Mouse (Mus musculus) CH12F3 (cell line): Measurements from ENCODE around the gene Lrp5.

Source experiments
- in situ Hi-C: fragments of 300-500 bp; cut with MboI; formaldehyde crosslinking; loops from 2 replicates; pipeline ENCODE4 v1.14.3; 2020; ENCODE audit warnings: low sequenced_read_pairs

Lrp5 gene

GRCm38 (mm10) chr19:3695976-3696375, 9.6 kb upstream of the Lrp5 start:
- in situ Hi-C loops: no loop called here

GRCm38 (mm10) chr19:3695471-3695870, 9.1 kb upstream of the Lrp5 start:
- in situ Hi-C loops: no loop called here

- in situ Hi-C loops: no loop called here
Measured at GRCm38 (mm10) chr19:3695006-3695405, 8.6 kb upstream of the Lrp5 start.

DNA sequence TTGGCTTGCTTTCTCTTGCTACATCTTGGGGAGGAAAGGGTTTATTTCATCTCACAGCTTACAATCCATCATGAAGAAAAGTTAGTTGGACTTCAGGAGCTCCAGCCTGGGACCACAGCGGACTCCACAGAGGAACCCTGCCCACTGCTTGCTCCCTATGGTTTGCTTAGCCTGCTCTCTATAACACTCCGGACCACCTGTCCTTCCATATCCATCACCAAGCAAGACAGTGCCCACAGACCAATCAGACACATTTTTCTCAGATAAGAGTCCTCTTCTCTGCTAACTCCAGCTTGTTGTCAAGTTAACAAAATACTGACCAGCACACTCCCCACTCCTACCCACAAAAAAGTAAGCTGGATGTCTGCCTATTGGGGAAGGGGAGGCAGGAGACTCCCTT, 8.1 kb upstream of the Lrp5 start:
- in situ Hi-C loops: no loop called here

GRCm38 (mm10) chr19:3692414-3693145, 6.2 kb upstream of the Lrp5 start:
- in situ Hi-C loops: no loop called here

DNA sequence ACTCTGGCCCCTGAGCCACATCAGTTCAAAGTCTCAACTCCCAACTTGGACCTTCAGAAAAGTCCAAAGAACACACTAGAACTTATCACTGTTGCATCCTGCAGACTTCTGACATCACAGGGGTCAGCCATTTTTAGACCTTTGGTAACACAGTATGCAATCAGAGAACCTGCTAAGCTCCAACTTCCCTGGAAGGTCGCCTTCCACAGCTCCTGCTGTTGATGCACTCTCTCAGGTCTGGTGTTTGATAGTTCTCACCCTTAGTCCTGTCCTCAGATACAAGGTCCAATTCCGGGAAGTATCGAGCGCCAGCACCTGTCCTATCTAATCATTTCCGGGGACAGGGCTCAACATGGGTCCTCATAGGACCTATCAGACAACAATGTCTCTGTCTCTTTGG, 5.0 kb upstream of the Lrp5 start:
- in situ Hi-C loops: no loop called here

DNA sequence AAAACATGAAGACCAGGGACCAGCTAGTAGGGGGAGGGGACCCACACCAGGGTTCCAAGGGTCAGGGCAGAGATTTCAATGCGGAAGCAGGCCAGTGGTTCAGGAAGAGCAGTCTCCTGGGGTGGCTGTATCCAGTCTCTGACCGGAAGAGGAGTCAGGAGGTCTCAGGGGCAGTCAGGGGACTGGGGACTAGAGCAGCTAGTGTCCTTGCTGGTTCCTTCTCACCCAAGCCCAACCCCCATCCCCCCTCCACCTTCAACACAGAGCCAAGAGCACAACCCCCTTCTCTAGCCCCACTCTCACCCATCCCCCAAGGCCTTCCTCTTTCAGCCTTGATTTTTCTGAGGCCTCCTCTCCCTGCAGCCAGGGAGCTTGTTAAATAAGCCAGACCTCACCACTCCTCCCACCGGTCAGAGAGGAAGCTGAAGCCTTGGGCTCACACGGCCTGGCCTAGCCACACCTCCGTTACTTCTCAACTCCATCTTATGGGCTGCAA, 1.4 kb upstream of the Lrp5 start:
- in situ Hi-C loops: no loop called here

GRCm38 (mm10) chr19:3685611-3686214, 651 bp downstream of the Lrp5 start:
- in situ Hi-C loops: no loop called here

- in situ Hi-C loops: no loop called here
Measured at GRCm38 (mm10) chr19:3684957-3685580, 1.3 kb downstream of the Lrp5 start.

DNA sequence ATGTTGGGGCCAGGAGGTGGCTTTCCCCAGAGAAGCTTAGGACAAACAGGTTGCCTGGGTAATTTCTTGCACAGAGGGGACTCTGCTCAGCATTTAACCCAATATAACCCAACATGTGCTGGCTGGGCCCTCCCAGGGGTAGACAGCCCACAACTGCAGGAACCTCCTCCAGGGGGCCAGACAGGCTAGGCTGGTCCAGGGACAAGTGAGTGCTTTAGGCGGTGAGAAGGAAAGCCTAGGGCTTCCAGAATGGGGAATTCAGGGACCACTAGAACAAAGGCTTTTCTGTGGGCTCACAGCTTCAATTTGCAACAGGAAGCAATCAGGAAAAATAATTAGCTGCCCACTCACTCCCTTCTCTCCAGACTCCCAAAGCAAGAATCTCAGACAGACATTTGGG, 1.9 kb downstream of the Lrp5 start:
- in situ Hi-C loops: no loop called here

GRCm38 (mm10) chr19:3681310-3681934, 4.9 kb downstream of the Lrp5 start:
- in situ Hi-C loops: no loop called here

- in situ Hi-C loops: no loop called here
Measured at GRCm38 (mm10) chr19:3680732-3681131, 5.6 kb downstream of the Lrp5 start.

GRCm38 (mm10) chr19:3674122-3674855, 12.1 kb downstream of the Lrp5 start:
- in situ Hi-C loops: no loop called here

- in situ Hi-C loops: no loop called here
Measured at GRCm38 (mm10) chr19:3673149-3673548, 13.2 kb downstream of the Lrp5 start.

GRCm38 (mm10) chr19:3669100-3669499, 17.3 kb downstream of the Lrp5 start:
- in situ Hi-C loops: no loop called here

GRCm38 (mm10) chr19:3668551-3668950, 17.8 kb downstream of the Lrp5 start:
- in situ Hi-C loops: no loop called here

DNA sequence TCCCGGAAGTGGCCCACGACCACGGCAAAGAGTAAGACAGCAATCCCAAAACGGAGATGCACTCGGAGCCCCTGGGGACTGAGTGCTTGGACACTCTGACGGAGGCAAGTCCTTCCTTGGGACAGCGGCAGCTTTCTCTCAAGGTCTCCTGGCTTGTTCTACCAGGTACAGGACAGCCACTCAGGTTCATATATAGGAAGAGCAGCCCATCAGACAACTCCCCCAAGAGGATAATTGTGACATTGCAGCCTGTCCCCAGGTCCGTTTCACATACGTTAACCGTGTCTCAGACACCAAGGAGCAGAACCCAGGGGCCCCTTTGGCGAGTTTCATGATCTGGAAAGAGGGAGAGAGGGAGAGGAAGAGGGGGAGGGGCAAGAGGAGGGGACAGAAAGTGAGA, 18.4 kb downstream of the Lrp5 start:
- in situ Hi-C loops: no loop called here

DNA sequence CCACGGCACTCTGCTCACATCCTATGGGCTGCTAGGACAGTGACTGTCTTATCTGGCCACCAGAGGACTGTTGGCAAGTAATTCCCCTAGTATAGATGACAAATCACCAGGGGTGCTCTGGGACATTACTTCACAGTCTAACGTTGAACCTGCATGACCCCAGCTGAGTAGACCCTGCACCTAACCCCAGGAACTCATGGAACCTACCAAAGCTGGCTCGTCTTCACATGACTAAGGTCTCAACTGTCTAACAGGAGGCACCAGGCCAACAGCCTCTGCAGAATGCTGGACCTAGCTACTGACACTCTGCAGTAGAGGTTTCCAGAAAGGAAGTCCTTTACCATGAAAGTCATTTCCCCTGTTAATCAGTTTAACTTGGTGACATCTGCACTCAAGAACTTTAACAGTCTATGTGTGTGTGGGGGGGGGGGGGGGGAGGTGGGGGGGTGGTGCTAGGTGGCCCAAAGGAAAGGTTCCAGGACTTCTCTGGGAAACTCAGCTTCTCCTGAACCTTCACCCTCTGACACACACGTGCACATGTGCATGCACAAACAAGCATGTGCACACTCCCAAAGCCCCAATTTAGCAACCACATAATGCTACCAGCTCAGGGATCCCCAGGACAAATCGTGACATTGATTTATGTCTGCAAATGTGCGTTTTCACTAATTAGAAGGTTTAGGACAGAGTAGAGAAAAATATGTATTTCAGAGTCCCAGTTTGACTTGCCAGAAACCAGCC, 19.0 kb downstream of the Lrp5 start:
- in situ Hi-C loops: no loop called here

GRCm38 (mm10) chr19:3666632-3667031, 19.7 kb downstream of the Lrp5 start:
- in situ Hi-C loops: no loop called here

DNA sequence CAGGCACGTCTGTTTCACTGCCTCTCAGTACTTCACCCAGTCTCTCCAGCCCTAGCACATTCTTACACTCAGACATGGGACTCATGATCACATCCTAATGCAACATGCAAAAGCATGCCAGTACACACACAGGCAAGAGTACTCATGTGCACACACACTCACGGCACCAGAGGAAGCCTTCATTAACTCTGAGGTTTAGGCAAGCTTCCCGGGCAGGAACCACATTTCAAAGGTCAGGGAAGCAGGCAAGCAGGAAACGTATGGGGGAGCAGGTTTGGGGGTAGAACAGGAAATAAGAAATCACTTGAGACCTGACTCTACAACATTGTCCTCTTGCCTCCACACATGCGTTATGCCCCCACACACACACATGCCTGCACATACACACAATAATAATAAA, 20.9 kb downstream of the Lrp5 start:
- in situ Hi-C loops: no loop called here
